Mouse (Mus musculus) CH12.LX (cell line): ENCODE measurements around the gene Abtb1.

Experiments
- CHD1 ChIP-seq: IDR thresholded peaks from 2 replicates; pipeline ENCODE4 v1.6.1; 2012; ENCODE audit warnings: low read depth, low read length, improper control_type of control experiment, inconsistent platforms
- CHD2 ChIP-seq: IDR thresholded peaks from 2 replicates; pipeline ENCODE4 v1.6.1; 2011; ENCODE audit warnings: low read length, improper control_type of control experiment
- CTCF ChIP-seq, 2 experiments: IDR thresholded peaks in 1 of 2; conservative IDR thresholded peaks in 1 of 2; 2 replicates each; pipeline ENCODE4 v1.5.1; 2011 to 2012; ENCODE audit warnings: low read depth in 2 of 2, low read length in 2 of 2, improper control_type of control experiment in 1 of 2, inconsistent platforms in 1 of 2, mild to moderate bottlenecking in 1 of 2, moderate library complexity in 1 of 2
- ETS1 ChIP-seq: conservative IDR thresholded peaks from 2 replicates; pipeline ENCODE4 v1.6.1; 2012; ENCODE audit warnings: low read depth, mild to moderate bottlenecking, inconsistent platforms, low read length, improper control_type of control experiment, moderate library complexity
- HCFC1 ChIP-seq: IDR thresholded peaks from 2 replicates; pipeline ENCODE4 v1.6.1; 2012; ENCODE audit warnings: low read depth, mild to moderate bottlenecking, inconsistent platforms, low read length, improper control_type of control experiment
- MYC ChIP-seq: IDR thresholded peaks from 2 replicates; pipeline ENCODE4 v1.6.1; 2011; ENCODE audit warnings: low read depth, mild to moderate bottlenecking, improper control_type of control experiment, low read length
- NRF1 ChIP-seq: IDR thresholded peaks from 2 replicates; pipeline ENCODE4 v1.6.1; 2014; ENCODE audit warnings: low read depth, mild to moderate bottlenecking, inconsistent platforms, low read length, improper control_type of control experiment, moderate library complexity
- POLR2A ChIP-seq: IDR thresholded peaks from 2 replicates; pipeline ENCODE4 v1.6.1; 2011; ENCODE audit warnings: low read depth, mild to moderate bottlenecking, improper control_type of control experiment, low read length
- POLR2AphosphoS2 ChIP-seq: IDR thresholded peaks from 2 replicates; pipeline ENCODE4 v1.6.1; 2011; ENCODE audit warnings: low read depth, low read length, improper control_type of control experiment
- USF1 ChIP-seq: IDR thresholded peaks from 2 replicates; pipeline ENCODE4 v1.6.1; 2014; ENCODE audit warnings: low read depth, mild to moderate bottlenecking, inconsistent platforms, low read length, improper control_type of control experiment

- TF ChIP-seq ETS1: no peak
- no peak for TF ChIP-seq NRF1
- TF ChIP-seq CTCF (conservative IDR thresholded peaks at IDR 0.05 in 1 of 2, IDR thresholded peaks at IDR 0.05 in 1 of 2; ENCODE audit: low read depth in 2 of 2, low read length in 2 of 2): no peak
- no peak for TF ChIP-seq POLR2AphosphoS2
- no peak for TF ChIP-seq MYC
- TF ChIP-seq POLR2A: no peak
- no peak for TF ChIP-seq CHD1
- TF ChIP-seq CHD2: no peak
- TF ChIP-seq USF1: no peak
- no peak for TF ChIP-seq HCFC1
These were observed 15.7 kb downstream of the Abtb1 start for GRCm38 (mm10) chr6:88826088-88826487.
